Mouse (Mus musculus): ENCODE measurements around the gene Lcp1. TPM values are rescaled to one million over a fixed set of nuclear protein-coding genes. Genes with fewer than 3 reads are reported as not detected.
A peak's percentile ranks its signal among the peaks of the same experiment; 100 is the strongest.
"Not testable (repeated sequence)": the region's sequence is repeated elsewhere in the genome, so short reads cannot be mapped to it uniquely, and the experiment has no call there.

Lcp1 gene
- total RNA-seq (2021) = 1 to 10 TPM; 1.6 to 2.9 TPM
- long read RNA-seq, experiment 1, partial matches to known transcripts = 3 of 3 reads
- long read RNA-seq, experiment 1, other reads (novel, unspliced or antisense) = 0 of 3 reads
- long read RNA-seq, experiment 2, partial matches to known transcripts = 3 of 3 reads
- long read RNA-seq, experiment 2, other reads (novel, unspliced or antisense) = 0 of 3 reads

- DNase-seq (ENCODE audit: low spot score) = peak; percentile 20
Observed at GRCm38 (mm10) chr14:75130501-75131318, at the start of gene Lcp1, which contains the start of gene Lrrc63. TSS of gene Lcp1 (plus strand) at chr14:75131101. TSS of gene Lrrc63 (minus strand) at chr14:75130881.

GRCm38 (mm10) chr14:75102956-75103355, 27.9 kb upstream of the Lcp1 start:
- DNase-seq (ENCODE audit: low spot score) = no peak

GRCm38 (mm10) chr14:75121658-75122057, 9.2 kb upstream of the Lcp1 start:
- no peak for DNase-seq (ENCODE audit: low spot score)

GRCm38 (mm10) chr14:75131324-75131935, 529 bp downstream of the Lcp1 start:
- no peak for DNase-seq (ENCODE audit: low spot score)

GRCm38 (mm10) chr14:75136119-75136966, 5.4 kb downstream of the Lcp1 start:
- DNase-seq (ENCODE audit: low spot score) = no peak

- no peak for DNase-seq (ENCODE audit: low spot score)
Observed at GRCm38 (mm10) chr14:75138503-75138902, 7.6 kb downstream of the Lcp1 start.

- DNase-seq (ENCODE audit: low spot score) = no peak
Observed at GRCm38 (mm10) chr14:75139225-75139624, 8.3 kb downstream of the Lcp1 start.

GRCm38 (mm10) chr14:75147706-75148105, 16.8 kb downstream of the Lcp1 start:
- not testable (repeated sequence) for DNase-seq (ENCODE audit: low spot score)

GRCm38 (mm10) chr14:75148229-75148628, 17.3 kb downstream of the Lcp1 start:
- no peak for DNase-seq (ENCODE audit: low spot score)

- DNase-seq (ENCODE audit: low spot score) = no peak
Observed at GRCm38 (mm10) chr14:75150653-75151052, 19.8 kb downstream of the Lcp1 start.

- no peak for DNase-seq (ENCODE audit: low spot score)
Observed at GRCm38 (mm10) chr14:75151146-75151545, 20.2 kb downstream of the Lcp1 start.

GRCm38 (mm10) chr14:75154481-75154880, 23.6 kb downstream of the Lcp1 start:
- no peak for DNase-seq (ENCODE audit: low spot score)

- DNase-seq (ENCODE audit: low spot score) = no peak
Observed at GRCm38 (mm10) chr14:75159375-75159774, 28.5 kb downstream of the Lcp1 start.

- DNase-seq (ENCODE audit: low spot score) = no peak
Observed at GRCm38 (mm10) chr14:75163866-75164265, 33.0 kb downstream of the Lcp1 start.

- DNase-seq (ENCODE audit: low spot score) = no peak
Observed at GRCm38 (mm10) chr14:75164345-75164744, 33.4 kb downstream of the Lcp1 start.

GRCm38 (mm10) chr14:75165574-75166131, 34.8 kb downstream of the Lcp1 start:
- DNase-seq (ENCODE audit: low spot score) = no peak

GRCm38 (mm10) chr14:75168501-75168900, 37.6 kb downstream of the Lcp1 start:
- DNase-seq (ENCODE audit: low spot score) = no peak

- no peak for DNase-seq (ENCODE audit: low spot score)
Observed at GRCm38 (mm10) chr14:75170546-75170945, 39.6 kb downstream of the Lcp1 start.

GRCm38 (mm10) chr14:75174296-75174695, 43.4 kb downstream of the Lcp1 start:
- no peak for DNase-seq (ENCODE audit: low spot score)

GRCm38 (mm10) chr14:75174731-75175555, 44.0 kb downstream of the Lcp1 start:
- no peak for DNase-seq (ENCODE audit: low spot score)

All from gastrocnemius, adult 18-20 months (tissue).